Mouse (Mus musculus) urinary bladder, postnatal 36 days (tissue): Measurements from ENCODE around the gene Ticam1.
"Not testable (repeated sequence)": the region's sequence is repeated elsewhere in the genome, so short reads cannot be mapped to it uniquely, and the experiment has no call there.

Source experiments
- DNase-seq, 2 experiments: peaks; one replicate each; pipeline ENCODE4 v3.0.0; 2022; ENCODE audit warnings: low spot score in 2 of 2, mixed read lengths in 1 of 2

Gene Ticam1

GRCm38 (mm10) chr17:56264020-56264419 is 12.6 kb downstream of the Ticam1 start:
- DNase-seq = peak; percentile 52 to 71

DNA sequence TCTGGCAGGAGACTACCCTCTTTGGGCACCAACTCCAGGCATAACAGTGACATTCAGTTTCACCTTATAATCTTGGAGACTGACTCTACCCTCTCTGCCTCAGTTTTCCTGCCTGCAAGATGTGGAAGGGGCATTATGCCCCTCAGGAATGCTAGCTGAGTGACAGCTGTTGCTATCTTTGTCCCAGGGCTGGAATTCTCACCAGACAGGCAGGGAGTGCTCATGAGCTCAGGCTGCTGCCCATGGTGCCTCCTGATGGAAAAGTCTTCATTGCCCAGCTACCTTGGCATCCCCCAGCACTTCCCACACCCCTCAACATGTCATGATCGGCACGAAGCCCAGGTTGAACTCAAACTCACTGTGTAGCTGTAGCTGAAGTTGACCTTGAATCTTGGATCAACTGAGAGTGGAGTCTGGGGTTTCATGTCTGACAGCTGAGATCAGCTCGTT is 13.9 kb downstream of the Ticam1 start:
- DNase-seq = no peak

DNA sequence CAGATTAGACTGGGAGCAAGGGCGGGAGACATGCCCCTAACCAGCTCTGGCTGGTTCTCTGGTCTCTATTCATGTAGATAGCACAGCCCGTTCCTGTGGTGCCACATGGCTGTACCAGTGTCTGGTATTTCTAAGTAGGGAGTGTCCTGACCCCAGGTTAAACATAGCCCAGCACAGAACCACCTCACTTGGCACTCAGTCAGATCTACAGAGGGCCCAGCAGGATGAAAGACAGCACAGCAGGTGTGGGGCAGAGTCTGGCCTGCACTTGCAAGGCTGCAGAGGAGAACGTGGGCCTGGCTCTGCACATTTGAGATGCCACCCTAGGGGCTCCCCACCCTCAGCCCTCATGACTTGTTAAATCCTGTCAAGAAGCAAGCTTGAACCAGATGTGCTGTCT is 15.4 kb downstream of the Ticam1 start:
- DNase-seq = no peak

GRCm38 (mm10) chr17:56259301-56260037 is 17.1 kb downstream of the Ticam1 start:
- no peak for DNase-seq

- not testable (repeated sequence) for DNase-seq
These were observed 17.8 kb downstream of the Ticam1 start for GRCm38 (mm10) chr17:56258812-56259211.

- DNase-seq = not testable (repeated sequence)
These were observed 18.3 kb downstream of the Ticam1 start for GRCm38 (mm10) chr17:56258269-56258668.

GRCm38 (mm10) chr17:56257181-56257894 is 19.2 kb downstream of the Ticam1 start:
- DNase-seq = no peak

DNA sequence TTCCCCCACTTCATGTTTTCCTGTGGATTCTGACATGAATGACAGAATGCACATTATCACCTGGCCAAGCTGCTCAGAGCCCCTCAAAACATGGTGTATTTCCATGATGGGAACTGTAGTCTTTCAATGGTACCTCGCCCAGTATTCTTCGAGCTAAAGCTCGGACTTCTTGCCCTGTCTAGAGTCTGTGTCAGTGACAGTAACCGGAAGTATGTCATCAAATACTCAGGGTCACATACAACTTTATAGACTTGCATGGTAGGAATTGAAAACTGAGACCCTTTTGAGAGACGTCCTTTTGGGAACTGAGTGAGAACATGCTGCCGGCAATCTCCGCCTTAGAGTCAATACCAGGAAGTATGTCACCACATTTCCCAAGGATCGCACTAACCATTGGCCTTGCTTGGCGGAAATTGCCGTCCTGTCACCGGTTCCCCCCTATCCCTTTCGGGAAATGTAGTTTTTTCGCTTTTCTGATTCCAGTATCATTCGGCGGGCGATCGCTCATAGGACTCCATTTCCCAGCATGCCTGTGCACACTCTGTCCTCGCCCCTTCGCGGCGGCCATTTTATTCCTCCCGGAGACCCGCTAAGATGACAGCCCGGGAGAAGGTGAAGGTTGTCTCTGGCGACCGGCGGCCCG is 20.2 kb downstream of the Ticam1 start, which contains the start of gene Fem1a:
TSS of gene Fem1a (plus strand) at position 572 of the 643 bp plus-strand sequence.
- peak; percentile 82 to 92 for DNase-seq

GRCm38 (mm10) chr17:56255863-56256238 is 20.7 kb downstream of the Ticam1 start:
- DNase-seq = peak; percentile 92 to 98

DNA sequence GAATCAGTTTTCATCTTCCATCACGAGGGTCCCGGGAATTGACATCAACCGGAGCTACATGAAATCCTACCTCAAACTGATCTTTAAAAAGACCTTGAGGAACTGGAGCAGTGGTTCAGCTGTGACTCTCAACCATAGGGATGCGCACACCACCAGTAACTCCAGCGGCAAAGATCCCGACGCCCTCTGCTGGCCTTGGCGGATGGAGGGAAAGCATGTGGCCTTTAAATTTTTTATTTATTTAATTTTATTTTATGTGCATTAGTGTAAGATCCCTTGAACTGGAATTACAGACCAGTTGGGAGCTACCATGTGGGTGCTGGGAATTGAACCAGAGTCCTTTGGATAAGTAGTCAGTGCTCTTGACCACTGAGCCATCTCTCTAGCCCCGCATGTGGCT is 21.2 kb downstream of the Ticam1 start:
- no peak for DNase-seq

GRCm38 (mm10) chr17:56254695-56255094 is 21.9 kb downstream of the Ticam1 start:
- DNase-seq = no peak

DNA sequence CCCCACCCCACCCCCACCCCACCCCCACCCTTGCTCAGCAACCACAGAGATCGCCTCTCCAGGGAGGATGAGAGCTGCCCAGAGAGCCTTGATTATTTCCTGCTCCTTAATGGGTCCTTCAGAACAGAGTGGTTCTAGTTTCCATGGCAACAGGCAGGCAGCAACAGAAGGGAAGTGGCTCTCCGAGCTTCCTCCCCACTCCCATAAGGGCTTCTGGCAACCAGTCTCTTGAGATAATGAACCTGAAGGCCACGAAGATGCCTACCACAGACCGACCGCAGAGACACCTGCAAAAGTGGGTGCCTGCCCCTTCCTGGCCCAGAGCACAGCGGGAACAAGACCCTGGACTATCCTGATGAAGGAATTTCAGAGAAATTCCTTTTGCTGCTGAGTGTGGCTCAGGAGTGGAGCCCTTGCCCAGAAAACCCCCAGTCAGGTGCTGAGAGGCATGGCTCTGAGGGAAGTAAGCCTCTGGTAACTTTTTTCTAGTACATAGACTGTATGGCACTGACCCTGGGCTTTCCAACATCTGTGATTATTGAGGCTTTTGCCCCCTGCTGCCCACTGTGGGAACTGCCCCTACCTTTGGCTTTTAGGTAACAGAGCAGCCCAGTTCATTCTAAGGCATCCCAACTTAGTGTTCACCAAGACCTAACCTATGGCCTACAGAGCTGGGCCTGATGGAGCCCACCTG is 25.3 kb downstream of the Ticam1 start:
- peak; percentile 46 to 61 for DNase-seq

GRCm38 (mm10) chr17:56245608-56246007 is 31.0 kb downstream of the Ticam1 start:
- no peak for DNase-seq

GRCm38 (mm10) chr17:56241541-56242401 is 34.8 kb downstream of the Ticam1 start:
- DNase-seq = peak; percentile 78 to 85

- no peak for DNase-seq
These were observed 42.6 kb downstream of the Ticam1 start for GRCm38 (mm10) chr17:56233818-56234469.

DNA sequence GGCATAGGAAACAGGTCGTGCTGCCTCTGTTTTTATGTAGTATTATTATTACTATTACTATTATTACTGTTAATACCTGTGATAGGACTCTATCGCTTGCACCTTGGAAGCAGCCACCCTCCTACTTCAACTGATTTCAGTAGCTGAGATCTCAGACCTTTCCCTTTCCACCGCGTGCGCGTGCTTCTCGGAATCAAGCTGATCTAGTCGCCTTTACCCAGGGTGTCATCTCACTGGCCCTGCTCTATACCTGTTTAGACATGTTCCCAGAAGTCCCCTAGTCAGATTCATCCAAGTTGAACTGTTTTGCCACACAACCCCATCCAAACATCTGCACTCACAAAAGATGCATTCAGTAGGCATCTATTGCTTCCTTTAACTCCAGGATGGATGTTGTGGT is 43.2 kb downstream of the Ticam1 start:
- DNase-seq = no peak

DNA sequence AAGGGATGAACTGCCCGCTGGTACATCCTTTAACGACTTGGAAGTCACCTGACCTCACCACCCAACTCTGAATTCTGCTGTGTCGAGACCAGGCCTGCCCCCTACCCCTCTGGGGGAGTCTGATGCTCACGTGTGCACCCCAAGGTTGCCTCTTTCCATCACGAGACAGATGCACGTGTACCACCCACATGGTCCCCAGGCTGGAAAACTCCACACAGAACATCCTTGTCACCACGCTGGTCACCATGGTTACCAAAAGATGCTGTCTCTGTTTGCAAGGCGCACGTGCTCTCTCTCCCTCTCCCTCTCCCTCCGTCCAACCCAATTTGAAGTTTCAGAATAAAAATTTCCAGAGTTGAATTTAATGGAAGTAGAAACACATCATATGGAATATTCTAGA is 46.6 kb downstream of the Ticam1 start:
- DNase-seq = no peak

DNA sequence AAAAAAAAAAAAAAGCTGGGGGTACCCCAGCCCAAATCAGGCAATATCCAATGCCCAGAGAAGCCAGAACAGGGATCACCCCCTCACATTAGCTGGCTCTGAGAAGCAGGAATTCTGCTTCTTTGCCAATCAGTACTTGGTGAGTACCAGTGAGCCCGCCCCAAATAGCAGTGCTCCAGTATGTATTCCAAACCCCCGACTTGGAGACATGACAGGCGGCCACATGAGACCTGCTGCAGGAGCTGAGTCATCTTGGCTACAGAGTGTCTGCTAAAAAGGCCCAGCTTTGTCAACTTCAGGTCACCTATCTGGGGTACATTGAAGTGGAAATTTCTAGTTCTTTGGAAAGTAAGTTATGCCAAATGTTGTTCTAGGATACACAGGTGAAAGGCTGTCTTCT is 50.0 kb downstream of the Ticam1 start:
- no peak for DNase-seq

DNA sequence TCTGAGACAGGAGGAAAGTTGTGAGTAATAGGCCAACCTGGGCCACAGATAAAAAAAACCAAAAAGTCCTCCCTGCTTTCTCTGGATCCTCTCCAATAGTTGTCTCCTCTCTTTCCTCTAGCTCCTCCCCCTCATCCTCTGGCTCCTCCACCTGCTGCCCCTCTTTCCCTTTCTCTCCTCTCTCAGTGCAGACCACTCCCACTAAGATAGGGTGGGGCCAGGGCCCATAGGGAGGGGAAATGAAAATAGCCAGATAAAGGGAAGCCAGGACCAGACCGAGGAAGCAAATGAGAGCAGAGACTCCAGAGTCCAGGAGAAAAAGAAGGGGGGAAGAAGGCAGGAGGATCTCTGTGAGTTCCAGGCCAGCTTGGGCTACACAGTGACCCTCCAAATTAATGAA is 51.7 kb downstream of the Ticam1 start:
- DNase-seq = no peak

DNA sequence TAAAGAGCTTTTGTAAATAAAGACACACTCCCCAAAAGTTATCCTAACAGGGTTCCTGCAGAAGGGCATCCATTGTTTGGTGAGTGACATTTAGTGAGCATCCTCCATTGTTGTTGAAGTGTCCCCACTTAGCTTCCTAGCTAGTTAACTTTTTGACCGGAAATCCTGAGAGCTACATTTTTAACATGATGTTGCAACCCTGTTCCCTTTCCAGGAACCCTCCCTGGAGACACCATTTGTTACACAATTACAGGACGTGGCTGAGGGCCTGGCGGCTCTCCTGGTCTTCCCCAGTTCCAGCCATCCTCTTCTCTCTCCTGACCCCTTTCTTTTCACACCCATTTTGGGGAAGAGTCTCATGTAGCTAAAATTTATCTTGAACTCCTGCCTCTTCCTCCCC is 56.8 kb downstream of the Ticam1 start:
- DNase-seq = peak in 1 of 2 experiments; percentile 76
